Mouse (Mus musculus) c-Kit-negative CD71-positive TER-119-positive erythroid progenitor cells, embryonic 14.5 days (primary cell): ENCODE measurements at regions not wholly inside any gene's neighbourhood (a gene's known extent, or its start where the extent isn't known, plus 50 kb on each side); places are given as distances from the start of the nearest gene placed in this dataset.

Experiments used
- DNase-seq: peaks from one replicate; pipeline ENCODE4 v3.0.0-alpha.2; 2013; ENCODE audit warnings: low read depth, low spot score

- DNase-seq, result no peak
These were observed 250.0 kb upstream of the Nbea start for GRCm38 (mm10) chr3:56433495-56433894.

- DNase-seq, result no peak
These were observed 243.7 kb upstream of the Nbea start for GRCm38 (mm10) chr3:56427201-56427600.

GRCm38 (mm10) chr3:56397851-56398496, 214.5 kb upstream of the Nbea start:
- DNase-seq, result no peak

GRCm38 (mm10) chr3:56393134-56393533, 209.6 kb upstream of the Nbea start:
- DNase-seq, result no peak

GRCm38 (mm10) chr3:56380316-56380715, 196.8 kb upstream of the Nbea start:
- DNase-seq, result no peak

GRCm38 (mm10) chr3:56379500-56379899, 196.0 kb upstream of the Nbea start:
- no peak for DNase-seq

- no peak for DNase-seq
These were observed 179.0 kb upstream of the Nbea start for GRCm38 (mm10) chr3:56362543-56362942.

GRCm38 (mm10) chr3:56357035-56357701, 173.7 kb upstream of the Nbea start:
- DNase-seq, result no peak

- DNase-seq, result no peak
These were observed 172.8 kb upstream of the Nbea start for GRCm38 (mm10) chr3:56356163-56356882.
